Mouse (Mus musculus): Measurements from ENCODE around the gene 2410137M14Rik. TPM values are rescaled to one million over a fixed set of nuclear protein-coding genes. Genes with fewer than 3 reads are reported as not detected.

2410137M14Rik gene
- total RNA-seq, 2 experiments from 2014 or later: not detected

DNA sequence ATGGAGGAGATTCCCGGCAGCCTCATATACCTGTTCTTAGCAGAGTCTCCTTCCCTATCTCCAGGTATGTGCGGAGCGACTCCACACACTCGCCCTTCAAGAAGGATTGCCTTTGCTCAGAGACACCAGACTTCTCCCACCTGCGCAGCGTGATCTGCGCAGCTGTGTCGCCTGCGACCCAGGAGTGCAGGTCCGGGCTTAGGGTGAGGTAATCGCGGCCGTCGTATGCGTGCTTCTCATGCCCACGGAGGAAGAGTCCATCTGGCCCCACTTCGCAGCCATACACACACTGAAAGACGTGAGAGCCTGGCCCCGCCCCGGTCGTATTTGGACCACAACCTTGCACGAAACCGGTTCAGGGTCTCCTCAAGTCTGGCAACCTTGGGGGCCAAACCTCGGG, 7.4 kb upstream of the 2410137M14Rik start:
- Histone ChIP-seq H3K27ac (no peak overlapping the region), H3K4me3 (no peak overlapping the region)
- TF ChIP-seq CTCF (conservative IDR thresholded peaks at IDR 0.05): no peak
- no peak for DNase-seq (ENCODE audit: low spot score in 2 of 2)

DNA sequence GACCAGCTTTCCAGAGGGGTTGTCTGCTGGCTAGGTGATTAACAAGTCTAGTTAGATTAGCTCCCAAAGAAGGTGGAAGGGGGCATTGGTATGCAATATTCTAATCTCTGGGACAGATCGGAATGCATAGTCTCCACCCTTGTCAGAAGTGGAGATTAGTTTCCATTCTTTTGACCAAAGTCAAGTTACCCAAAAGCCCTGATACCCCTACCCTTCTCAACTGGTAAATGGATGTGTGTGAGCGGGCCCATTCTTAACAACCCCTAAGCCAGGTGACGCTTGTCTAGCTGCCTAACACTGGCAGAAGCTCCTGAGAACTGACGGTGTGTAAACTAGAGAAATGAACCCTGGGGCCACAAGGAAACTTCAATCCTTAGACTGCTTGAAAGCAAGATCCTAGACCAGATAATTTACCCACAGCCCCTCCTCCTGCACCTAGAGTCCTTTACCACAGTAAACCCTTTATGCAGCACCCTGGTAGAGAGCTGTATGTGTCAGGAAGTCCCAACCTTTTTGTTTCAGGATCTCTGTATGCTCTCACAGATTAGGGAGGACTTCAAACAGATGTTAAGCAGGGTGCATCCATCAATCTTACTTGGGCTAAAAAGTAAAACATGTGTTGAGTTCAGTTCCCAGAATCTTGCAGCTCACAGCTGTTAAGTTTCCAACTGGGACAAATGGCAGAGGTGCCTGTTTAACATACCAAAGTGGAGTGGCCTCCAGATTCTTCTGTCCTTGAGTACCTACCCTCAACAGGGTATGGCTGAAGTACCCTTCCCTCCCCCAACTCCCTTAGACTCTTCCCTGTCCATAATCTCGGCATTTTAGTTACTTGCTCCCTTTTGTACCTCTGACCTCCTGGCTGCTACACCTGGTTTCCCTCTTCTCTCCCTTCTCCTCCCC, 1.5 kb upstream of the 2410137M14Rik start:
- no peak for TF ChIP-seq CTCF (conservative IDR thresholded peaks at IDR 0.05)
- no peak for DNase-seq (ENCODE audit: low spot score in 2 of 2)
- Histone ChIP-seq H3K27ac (no peak overlapping the region), H3K4me3 (no peak overlapping the region)

DNA sequence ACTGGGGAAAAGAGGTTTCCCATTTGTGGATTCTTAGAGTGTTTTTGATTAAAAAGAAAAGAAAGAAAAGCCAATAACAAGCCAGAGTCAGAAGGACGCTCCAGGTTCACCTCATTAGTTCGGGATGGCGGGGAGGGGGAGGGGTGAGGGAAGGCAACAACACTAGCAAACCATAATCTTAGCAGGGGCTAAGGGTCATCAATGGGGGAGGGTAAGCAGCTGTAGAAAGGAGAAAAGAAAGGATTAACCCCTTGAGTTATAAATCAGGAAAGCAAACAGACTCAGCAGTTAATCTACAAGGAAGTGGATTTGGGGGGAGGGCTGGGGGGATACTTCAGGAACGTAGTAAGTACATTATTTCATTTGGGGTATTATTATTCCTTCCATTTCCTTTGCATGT, 808 bp upstream of the 2410137M14Rik start:
- DNase-seq (ENCODE audit: low spot score in 2 of 2): no peak
- TF ChIP-seq CTCF (conservative IDR thresholded peaks at IDR 0.05): no peak
- H3K4me3 ChIP-seq: no peak overlapping the region
- no peak overlapping the region for H3K27ac ChIP-seq

DNA sequence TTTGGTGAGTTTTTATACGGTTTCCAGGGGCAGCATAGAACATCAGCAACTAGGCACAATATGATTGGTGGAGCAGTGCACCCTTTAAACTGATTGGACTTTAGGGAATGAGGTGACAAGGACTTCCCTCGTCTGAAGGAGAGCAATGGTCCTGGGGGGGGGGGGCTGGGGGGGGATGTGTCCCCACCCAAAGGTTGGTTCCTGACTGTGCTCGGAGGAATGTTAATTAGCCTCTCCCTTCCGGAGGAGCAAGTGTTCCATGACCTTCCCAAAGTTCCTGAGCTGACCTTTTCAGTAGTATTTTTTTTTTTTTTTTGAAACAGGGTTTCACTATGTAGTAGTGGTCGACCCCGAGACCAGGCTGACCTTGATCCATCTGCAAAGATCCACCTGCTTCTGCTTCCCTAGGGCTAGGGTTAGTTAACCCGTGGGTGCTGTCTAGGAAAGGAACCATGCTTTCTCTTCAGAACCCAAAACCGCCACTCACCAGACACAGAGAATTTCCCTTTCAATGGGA, 7.7 kb downstream of the 2410137M14Rik start:
- H3K27ac ChIP-seq: no peak overlapping the region
- no peak for TF ChIP-seq CTCF (conservative IDR thresholded peaks at IDR 0.05)
- no peak overlapping the region for H3K4me3 ChIP-seq
- no peak for DNase-seq (ENCODE audit: low spot score in 2 of 2)

GRCm38 (mm10) chr17:36972791-36973190, 8.2 kb downstream of the 2410137M14Rik start:
- no peak for TF ChIP-seq CTCF (conservative IDR thresholded peaks at IDR 0.05)
- Histone ChIP-seq H3K4me3 (no peak overlapping the region), H3K27ac (no peak overlapping the region)
- DNase-seq (ENCODE audit: low spot score in 2 of 2): no peak

GRCm38 (mm10) chr17:36971172-36971850, 9.7 kb downstream of the 2410137M14Rik start:
- no peak overlapping the region for H3K4me3 ChIP-seq
- no peak overlapping the region for H3K27ac ChIP-seq
- no peak for TF ChIP-seq CTCF (conservative IDR thresholded peaks at IDR 0.05)
- DNase-seq (ENCODE audit: low spot score in 2 of 2): no peak

- no peak for TF ChIP-seq CTCF (conservative IDR thresholded peaks at IDR 0.05)
- Histone ChIP-seq H3K27ac (no peak overlapping the region), H3K4me3 (no peak overlapping the region)
- no peak for DNase-seq (ENCODE audit: low spot score in 2 of 2)
Measured at GRCm38 (mm10) chr17:36970316-36970890, 10.6 kb downstream of the 2410137M14Rik start.

GRCm38 (mm10) chr17:36966875-36967274, 14.2 kb downstream of the 2410137M14Rik start:
- Histone ChIP-seq H3K4me3 (no peak overlapping the region), H3K27ac (no peak overlapping the region)
- DNase-seq (ENCODE audit: low spot score in 2 of 2): no peak
- no peak for TF ChIP-seq CTCF (conservative IDR thresholded peaks at IDR 0.05)

- Histone ChIP-seq H3K27ac (no peak overlapping the region), H3K4me3 (no peak overlapping the region)
- TF ChIP-seq CTCF (conservative IDR thresholded peaks at IDR 0.05): peak; percentile 62
- no peak for DNase-seq (ENCODE audit: low spot score in 2 of 2)
Measured at GRCm38 (mm10) chr17:36961125-36961524, 19.9 kb downstream of the 2410137M14Rik start.

DNA sequence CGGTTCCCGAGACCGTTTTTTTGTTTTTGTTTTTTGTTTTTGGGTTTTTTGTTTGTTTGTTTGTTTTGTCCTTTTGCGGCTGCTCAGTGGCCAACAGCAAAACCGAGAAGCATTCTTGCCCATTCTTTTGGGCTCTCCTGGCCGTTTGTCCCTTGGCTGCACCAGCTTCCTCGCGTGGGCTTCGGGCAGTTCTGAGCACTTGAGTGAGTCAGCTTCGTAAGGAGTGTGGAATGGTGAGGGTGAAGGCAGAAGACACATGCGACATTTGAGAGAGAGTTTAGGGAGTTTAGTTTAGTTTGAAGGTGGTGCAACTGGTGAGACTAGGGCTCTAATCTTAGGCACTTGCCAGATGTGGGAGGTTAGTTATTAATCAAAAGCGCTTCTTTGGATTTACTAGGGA, 22.2 kb downstream of the 2410137M14Rik start:
- Histone ChIP-seq H3K4me3 (peak overlapping the region; percentile 83), H3K27ac (peak overlapping the region; percentile 97)
- DNase-seq (ENCODE audit: low spot score in 2 of 2): no peak
- no peak for TF ChIP-seq CTCF (conservative IDR thresholded peaks at IDR 0.05)

DNA sequence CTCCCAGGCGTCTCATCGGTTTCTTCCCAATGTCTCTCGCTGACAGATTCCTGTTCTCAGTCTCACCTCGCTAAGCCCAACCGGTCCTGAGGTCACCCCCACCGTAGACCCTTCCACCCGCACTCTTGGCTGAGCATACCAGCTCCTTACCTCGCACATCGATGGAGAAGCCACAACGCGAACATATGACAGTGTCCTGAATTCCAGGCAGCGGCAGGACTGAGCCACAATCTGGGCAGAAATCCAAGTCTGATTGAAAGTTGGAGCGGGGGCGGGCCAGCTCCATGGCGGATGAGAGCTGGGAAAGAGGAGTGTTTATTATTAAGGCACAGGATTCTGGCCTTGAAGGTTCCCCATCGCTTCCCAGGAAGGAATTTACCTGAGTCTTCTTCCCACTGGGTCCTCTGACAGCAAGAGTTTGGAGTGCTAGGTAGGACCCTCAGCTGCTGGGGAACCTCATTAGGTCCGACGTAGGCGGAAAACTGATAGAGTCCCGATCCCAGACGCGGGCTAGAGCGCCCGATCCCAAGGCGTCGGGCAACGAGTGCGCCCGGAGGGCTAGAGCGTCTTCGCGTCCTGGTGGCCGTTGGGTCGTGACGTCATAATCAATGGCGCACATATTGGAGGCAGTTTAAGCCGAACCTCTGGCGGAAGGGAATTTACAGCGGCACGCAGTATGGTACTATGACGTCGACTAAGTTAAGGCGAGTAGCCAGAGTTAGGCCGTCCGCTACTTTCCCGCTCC, 22.9 kb downstream of the 2410137M14Rik start, which contains the start of the genes Znrd1 and Znrd1as:
Gene Znrd1, minus strand, starts transcription at position 561 of the 745 bp plus-strand sequence.
Gene Znrd1as, plus strand, starts transcription at position 594 of the 745 bp plus-strand sequence.
- Histone ChIP-seq H3K4me3 (peak within 1 kb of the TSS; percentile 83), H3K27ac (peak within 1 kb of the TSS; percentile 97)
- TF ChIP-seq CTCF (conservative IDR thresholded peaks at IDR 0.05): no peak
- DNase-seq (ENCODE audit: low spot score in 2 of 2): peak; percentile 95 to 96

DNA sequence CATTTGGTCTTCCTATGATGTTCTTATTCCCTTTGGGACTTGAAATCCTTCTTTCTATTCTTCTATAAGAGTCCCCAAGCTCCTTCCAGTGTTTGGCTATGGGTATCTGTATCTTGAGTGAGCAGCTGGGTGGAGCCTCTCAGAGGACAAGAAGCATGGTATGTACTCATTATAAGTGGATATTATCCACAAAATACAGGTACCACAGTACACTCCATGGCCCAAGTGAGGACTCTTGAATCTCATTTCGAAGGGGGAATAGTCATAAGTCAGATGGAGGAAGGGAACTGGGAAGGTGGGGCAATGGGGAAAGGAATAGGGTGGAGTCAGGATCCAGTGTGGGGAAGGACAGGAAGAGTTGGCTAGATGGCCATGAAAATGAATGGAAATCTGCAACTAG, 28.0 kb downstream of the 2410137M14Rik start:
- no peak for DNase-seq (ENCODE audit: low spot score in 2 of 2)
- Histone ChIP-seq H3K27ac (no peak overlapping the region), H3K4me3 (no peak overlapping the region)
- TF ChIP-seq CTCF (conservative IDR thresholded peaks at IDR 0.05): no peak
